Mouse (Mus musculus) intestine, postnatal 0 days (tissue): Measurements from ENCODE around the gene Mtmr3. TPM values are rescaled to one million over a fixed set of nuclear protein-coding genes. Genes with fewer than 3 reads are reported as not detected.

Experiments used
- ATAC-seq: fragments of 200-750 bp; cut with Nextera tagmentation; 2 replicates; pipeline ENCODE4 v1.8.0; 2017; ENCODE audit warnings: mild to moderate bottlenecking, moderate TSS enrichment, moderate library complexity
- H3K27ac ChIP-seq: fragments of 300-500 bp; sonication (generic); 2 replicates; pipeline ENCODE4 v1.5.1; 2014; ENCODE audit warnings: mild to moderate bottlenecking, low read depth, low read length, moderate library complexity
- H3K27me3 ChIP-seq: fragments of 300-500 bp; sonication (generic); replicated peaks from 2 replicates; pipeline ENCODE4 v1.6.1; 2014; ENCODE audit warnings: low read length, mixed read lengths; ENCODE audit not compliant: control insufficient read depth, insufficient read depth
- H3K36me3 ChIP-seq: fragments of 300-500 bp; sonication (generic); 2 replicates; pipeline ENCODE4 v1.6.1; 2014; ENCODE audit warnings: mild to moderate bottlenecking, moderate library complexity; ENCODE audit not compliant: control insufficient read depth, insufficient read depth
- H3K4me1 ChIP-seq: fragments of 300-500 bp; sonication (generic); replicated peaks from 2 replicates; pipeline ENCODE4 v1.6.1; 2014; ENCODE audit warnings: antibody characterized with exemption, low read length, mixed read lengths; ENCODE audit not compliant: control insufficient read depth, insufficient read depth
- H3K4me2 ChIP-seq: fragments of 300-500 bp; sonication (generic); replicated peaks from 2 replicates; pipeline ENCODE4 v1.6.1; 2014; ENCODE audit warnings: low read depth, mild to moderate bottlenecking, moderate library complexity
- H3K4me3 ChIP-seq: fragments of 300-500 bp; sonication (generic); 2 replicates; pipeline ENCODE4 v1.5.1; 2014; ENCODE audit warnings: low read depth, low read length
- H3K9ac ChIP-seq: fragments of 300-500 bp; sonication (generic); 2 replicates; pipeline ENCODE4 v1.6.1; 2014; ENCODE audit warnings: mild to moderate bottlenecking, low read depth, low read length
- H3K9me3 ChIP-seq: fragments of 300-500 bp; sonication (generic); 2 replicates; pipeline ENCODE4 v1.6.1; 2016; ENCODE audit warnings: mixed run types; ENCODE audit not compliant: control insufficient read depth
- CTCF ChIP-seq: sonication (generic); IDR thresholded peaks from 2 replicates; pipeline ENCODE4 v1.5.1; 2016; ENCODE audit warnings: low read depth, mild to moderate bottlenecking, control low read depth, antibody characterized with exemption, moderate library complexity
- WGBS: fragments of 180-500 bp; shearing (Covaris S2); extraction: QIAGEN DNeasy Blood & Tissue Kit; methylation state at CpG from one replicate; pipeline ENCODE4 v1.1.7; 2014; 5-methylcytosine and 5-hydroxymethylcytosine counted together
- polyA plus RNA-seq: library from polyadenylated mRNA; unstranded; fragments of >200 nt; fragmentation: Nextera tagmentation; extraction: Ambion mirVana; gene quantifications from 2 replicates; pipeline ENCODE4 v1.2.1, GENCODE M21; 2015

Mtmr3 gene
- polyA plus RNA-seq, 1 experiment from 2014 or later, result 9.8 TPM

GRCm38 (mm10) chr11:4446195-4446868 lies 148.3 kb downstream of the Mtmr3 start:
- Histone ChIP-seq H3K4me3 (no peak overlapping the region), H3K9ac (no peak overlapping the region), H3K4me1 (no peaks in the 10 kb centered on the region), H3K9me3 (no peaks in the 10 kb centered on the region), H3K27me3 (no peaks in the 10 kb centered on the region), H3K27ac (no peak overlapping the region), H3K36me3 (no peaks in the 10 kb centered on the region), H3K4me2 (no peak overlapping the region)
- 89% methylated on average over 9 of the region's 9 CpGs for WGBS
- ATAC-seq, result no peak
- no peak for TF ChIP-seq CTCF

- Histone ChIP-seq H3K4me2 (no peak overlapping the region), H3K4me3 (no peak overlapping the region), H3K4me1 (no peaks in the 10 kb centered on the region), H3K27ac (no peak overlapping the region), H3K9ac (no peak overlapping the region), H3K36me3 (no peaks in the 10 kb centered on the region), H3K9me3 (no peaks in the 10 kb centered on the region), H3K27me3 (no peaks in the 10 kb centered on the region)
- WGBS, result 52% methylated on average over 1 of the region's 1 CpGs
- no peak for ATAC-seq
- no peak for TF ChIP-seq CTCF
Measured at GRCm38 (mm10) chr11:4442280-4442679, 152.4 kb downstream of the Mtmr3 start.

- ATAC-seq, result no peak
- Histone ChIP-seq H3K27me3 (no peaks in the 10 kb centered on the region), H3K36me3 (no peaks in the 10 kb centered on the region), H3K4me1 (no peaks in the 10 kb centered on the region), H3K4me3 (no peak within 1 kb of the TSS), H3K9ac (no peak within 1 kb of the TSS), H3K4me2 (no peak within 1 kb of the TSS), H3K9me3 (no peaks in the 10 kb centered on the region), H3K27ac (no peak within 1 kb of the TSS)
- WGBS, result 46% methylated on average over 19 of the region's 19 CpGs
- TF ChIP-seq CTCF, result no peak
Measured at GRCm38 (mm10) chr11:4440978-4441377, 153.7 kb downstream of the Mtmr3 start, which contains the start of gene Hormad2. Hormad2 (minus strand) TSS chr11:4441105.

- Histone ChIP-seq H3K9ac (no peak overlapping the region), H3K4me1 (no peaks in the 10 kb centered on the region), H3K9me3 (no peaks in the 10 kb centered on the region), H3K36me3 (no peaks in the 10 kb centered on the region), H3K4me3 (no peak overlapping the region), H3K4me2 (no peak overlapping the region), H3K27ac (no peak overlapping the region), H3K27me3 (no peaks in the 10 kb centered on the region)
- ATAC-seq, result no peak
- TF ChIP-seq CTCF, result no peak
- WGBS, result 60% methylated on average over 2 of the region's 2 CpGs
Measured at GRCm38 (mm10) chr11:4438211-4438610, 156.5 kb downstream of the Mtmr3 start.

GRCm38 (mm10) chr11:4437318-4437717 lies 157.3 kb downstream of the Mtmr3 start:
- WGBS, result 96% methylated on average over 1 of the region's 1 CpGs
- Histone ChIP-seq H3K4me3 (no peak overlapping the region), H3K9me3 (no peaks in the 10 kb centered on the region), H3K4me2 (no peak overlapping the region), H3K9ac (no peak overlapping the region), H3K27me3 (no peaks in the 10 kb centered on the region), H3K27ac (no peak overlapping the region), H3K4me1 (no peaks in the 10 kb centered on the region), H3K36me3 (no peaks in the 10 kb centered on the region)
- TF ChIP-seq CTCF, result no peak
- no peak for ATAC-seq

- H3K9me3 ChIP-seq, result no peaks in the 10 kb centered on the region
- peak; percentile 69 for TF ChIP-seq CTCF
- H3K4me3 ChIP-seq, result no peak overlapping the region
- no peaks in the 10 kb centered on the region for H3K27me3 ChIP-seq
- 73% methylated on average over 3 of the region's 3 CpGs for WGBS
- no peak overlapping the region for H3K27ac ChIP-seq
- H3K36me3 ChIP-seq, result no peaks in the 10 kb centered on the region
- no peak for ATAC-seq
- no peak overlapping the region for H3K4me2 ChIP-seq
- no peak overlapping the region for H3K9ac ChIP-seq
- H3K4me1 ChIP-seq, result no peaks in the 10 kb centered on the region
Measured at GRCm38 (mm10) chr11:4436631-4437030, 158.0 kb downstream of the Mtmr3 start.

- no peaks in the 10 kb centered on the region for H3K9me3 ChIP-seq
- H3K27ac ChIP-seq, result no peak overlapping the region
- H3K4me2 ChIP-seq, result no peak overlapping the region
- no peaks in the 10 kb centered on the region for H3K4me1 ChIP-seq
- H3K36me3 ChIP-seq, result no peaks in the 10 kb centered on the region
- no peak overlapping the region for H3K4me3 ChIP-seq
- no peak overlapping the region for H3K9ac ChIP-seq
- H3K27me3 ChIP-seq, result no peaks in the 10 kb centered on the region
- 67% methylated on average over 4 of the region's 4 CpGs for WGBS
- no peak for ATAC-seq
- no peak for TF ChIP-seq CTCF
Measured at GRCm38 (mm10) chr11:4434461-4434860, 160.2 kb downstream of the Mtmr3 start.

Other genes starting within 250 kb of the Mtmr3 start
- gene Hormad2, start 153.8 kb downstream of the Mtmr3 start, polyA plus RNA-seq, result 0.21 and 0.25 TPM in 2 replicates
- gene Gm11032, start 25.2 kb upstream of the Mtmr3 start, polyA plus RNA-seq, result not detected in 2 replicates
- gene Ascc2, start 42.9 kb upstream of the Mtmr3 start, polyA plus RNA-seq, result 17.1 and 18.1 TPM in 2 replicates
- 1,715 and 1,847 TPM in 2 replicates for gene Uqcr10, start 109.5 kb upstream of the Mtmr3 start, polyA plus RNA-seq
- 62.6 and 67.9 TPM in 2 replicates for gene Zmat5, start 109.8 kb upstream of the Mtmr3 start, polyA plus RNA-seq
- gene Cabp7, start 151.9 kb upstream of the Mtmr3 start, polyA plus RNA-seq, result 0.10 and 0.13 TPM in 2 replicates